Mouse (Mus musculus) olfactory bulb, adult 2 months (tissue): ENCODE data around the gene Reps1. TPM values are rescaled to one million over a fixed set of nuclear protein-coding genes. Genes with fewer than 3 reads are reported as not detected.

ENCODE experiments used
- H3K27ac ChIP-seq: fragments of 200-500 bp; 2 replicates; pipeline ENCODE4 v1.5.1; 2012; ENCODE audit warnings: low read depth, low read length; ENCODE audit not compliant: insufficient read depth
- H3K4me1 ChIP-seq: fragments of 200-500 bp; 2 replicates; pipeline ENCODE4 v1.6.1; 2012; ENCODE audit warnings: low read length; ENCODE audit not compliant: control insufficient read depth, insufficient read depth
- H3K4me3 ChIP-seq: fragments of 200-500 bp; 2 replicates; pipeline ENCODE4 v1.5.1; 2012; ENCODE audit warnings: mild to moderate bottlenecking, low read depth, low read length, moderate library complexity; ENCODE audit not compliant: insufficient read depth
- CTCF ChIP-seq: fragments of 200-500 bp; IDR thresholded peaks from 2 replicates; pipeline ENCODE4 v1.5.1; 2012; ENCODE audit warnings: low read depth, mild to moderate bottlenecking, low read length, moderate library complexity; ENCODE audit not compliant: insufficient read depth
- POLR2A ChIP-seq: fragments of 200-500 bp; IDR thresholded peaks from 2 replicates; pipeline ENCODE4 v1.6.1; 2012; ENCODE audit warnings: mild to moderate bottlenecking, low read depth, low read length, moderate library complexity; ENCODE audit not compliant: insufficient read depth
- WGBS: fragments of 180-500 bp; shearing (Covaris S2); methylation state at CpG from one replicate; pipeline ENCODE4 v1.1.7; 2018; 5-methylcytosine and 5-hydroxymethylcytosine counted together
- polyA plus RNA-seq: library from polyadenylated mRNA; stranded (reverse); fragments of >200 nt; gene quantifications from 2 replicates; pipeline ENCODE4 v1.2.4, GENCODE M21; 2012; ENCODE audit warnings: low replicate concordance; ENCODE audit not compliant: missing spikeins, insufficient read depth, insufficient read length

Reps1 gene
- not detected in 2 replicates for polyA plus RNA-seq

DNA sequence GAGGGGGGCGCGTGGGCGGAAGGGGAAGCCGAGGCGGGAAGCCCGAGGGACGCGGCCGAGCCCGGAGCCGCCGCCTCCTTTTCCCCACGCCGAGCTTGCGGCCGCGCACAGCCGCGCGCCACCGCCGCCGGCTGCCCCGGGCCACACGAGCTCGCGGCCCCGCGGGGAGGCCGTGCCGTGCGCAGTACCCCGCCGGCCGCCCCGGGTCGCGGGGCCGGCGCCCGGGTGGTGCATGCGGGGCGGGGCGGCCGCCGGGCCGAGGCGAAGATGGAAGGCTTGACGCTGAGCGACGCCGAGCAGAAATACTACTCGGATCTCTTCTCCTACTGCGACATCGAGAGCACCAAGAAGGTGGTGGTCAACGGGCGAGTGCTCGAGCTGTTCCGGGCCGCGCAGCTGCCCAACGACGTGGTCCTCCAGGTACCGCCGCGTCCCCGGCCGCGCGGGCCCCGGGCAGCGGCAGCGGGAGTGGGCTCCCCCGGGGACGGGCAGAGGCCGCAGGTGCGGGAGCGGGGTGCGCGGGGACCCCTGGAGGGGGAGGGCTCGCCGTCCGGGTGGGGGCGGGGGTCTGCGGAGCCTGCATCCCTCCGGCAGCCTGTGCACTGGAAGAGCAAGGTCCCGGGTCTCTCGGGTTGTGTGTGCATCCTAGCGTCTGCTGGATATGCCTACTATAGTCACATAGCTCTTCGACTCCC is at the start of gene Reps1:
Gene Reps1 (plus strand): TSS at position 166 of the 695 bp plus-strand sequence.
- under 1% methylated on average over 88 of the region's 90 CpGs for WGBS
- TF ChIP-seq CTCF = no peak
- TF ChIP-seq POLR2A = no peak; the same call in 1 of the 2 replicates
- H3K27ac ChIP-seq = 0 out of 2 replicates have a peak within 1 kb of the TSS, but pooled peaks have one; percentile 24
- peaks cover 7% of the 10 kb centered on the region for H3K4me1 ChIP-seq
- peak within 1 kb of the TSS; percentile 91 for H3K4me3 ChIP-seq

GRCm38 (mm10) chr10:18006756-18007155 is 48.9 kb upstream of the Reps1 start:
- 96% methylated on average over 1 of the region's 1 CpGs for WGBS
- Histone ChIP-seq H3K27ac (no peak overlapping the region), H3K4me1 (no peaks in the 10 kb centered on the region), H3K4me3 (no peak overlapping the region)
- TF ChIP-seq CTCF (no peak), POLR2A (no peak)

- WGBS = 84% methylated on average over 3 of the region's 3 CpGs
- TF ChIP-seq CTCF (no peak), POLR2A (no peak)
- Histone ChIP-seq H3K4me1 (no peaks in the 10 kb centered on the region), H3K4me3 (no peak overlapping the region), H3K27ac (no peak overlapping the region)
These were observed 48.4 kb upstream of the Reps1 start for GRCm38 (mm10) chr10:18007243-18007642.

- Histone ChIP-seq H3K27ac (no peak overlapping the region), H3K4me3 (no peak overlapping the region), H3K4me1 (no peaks in the 10 kb centered on the region)
- no peak for TF ChIP-seq CTCF
- no peak for TF ChIP-seq POLR2A
These were observed 47.5 kb upstream of the Reps1 start for GRCm38 (mm10) chr10:18008118-18008517.

DNA sequence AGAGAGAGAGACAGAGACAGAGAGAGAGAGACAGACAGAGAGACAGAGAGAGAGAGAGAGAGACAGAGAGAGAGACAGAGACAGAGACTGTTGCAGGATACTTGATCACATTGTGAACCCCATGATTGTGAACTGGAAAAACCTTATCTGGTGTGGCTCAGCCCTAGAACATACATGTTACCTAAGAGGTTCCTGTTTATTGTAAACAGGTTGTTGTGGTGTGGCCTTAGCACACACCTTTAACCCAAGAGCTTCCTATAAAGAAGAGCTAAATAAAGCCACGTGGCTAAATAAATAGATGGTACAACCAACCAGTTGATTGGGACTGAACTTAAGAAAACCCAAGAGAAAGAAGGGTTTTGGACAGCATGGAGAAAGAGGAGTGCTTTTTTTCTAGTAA is 45.9 kb upstream of the Reps1 start:
- TF ChIP-seq POLR2A (no peak), CTCF (no peak)
- Histone ChIP-seq H3K27ac (no peak overlapping the region), H3K4me3 (no peak overlapping the region), H3K4me1 (no peaks in the 10 kb centered on the region)
- WGBS = 95% methylated on average over 1 of the region's 1 CpGs

DNA sequence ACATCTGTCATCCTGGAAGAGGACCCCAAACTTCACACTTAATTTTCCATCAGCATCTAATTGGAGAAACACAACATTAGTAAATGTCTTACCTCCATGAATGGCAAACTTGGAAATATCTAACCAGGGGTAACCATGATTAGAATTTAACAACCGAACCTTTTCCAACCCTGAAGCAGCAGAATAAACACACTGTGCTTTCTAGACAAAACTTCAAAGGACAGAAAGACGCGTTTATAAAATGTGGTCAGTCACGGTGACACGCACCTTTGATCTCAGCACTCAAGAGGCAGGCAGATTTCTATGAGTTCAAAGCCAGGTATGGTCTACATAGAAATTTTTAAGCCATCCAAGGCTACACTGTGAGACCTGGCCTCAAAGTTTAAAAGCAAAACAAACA is 43.9 kb upstream of the Reps1 start:
- Histone ChIP-seq H3K4me3 (no peak overlapping the region), H3K4me1 (no peaks in the 10 kb centered on the region), H3K27ac (no peak overlapping the region)
- WGBS = 88% methylated on average over 5 of the region's 5 CpGs
- TF ChIP-seq CTCF = no peak
- TF ChIP-seq POLR2A = no peak

- Histone ChIP-seq H3K4me3 (no peak overlapping the region), H3K27ac (no peak overlapping the region), H3K4me1 (peaks cover 5% of the 10 kb centered on the region; the same call in 1 of the 2 replicates)
- WGBS = 53% methylated on average over 7 of the region's 7 CpGs
- no peak for TF ChIP-seq CTCF
- TF ChIP-seq POLR2A = no peak
These were observed 35.2 kb upstream of the Reps1 start for GRCm38 (mm10) chr10:18020443-18020842.

- Histone ChIP-seq H3K4me3 (no peak overlapping the region), H3K4me1 (peaks cover 5% of the 10 kb centered on the region; the same call in 1 of the 2 replicates), H3K27ac (no peak overlapping the region)
- WGBS = 82% methylated on average over 1 of the region's 1 CpGs
- TF ChIP-seq POLR2A (no peak), CTCF (no peak)
These were observed 34.8 kb upstream of the Reps1 start for GRCm38 (mm10) chr10:18020846-18021245.

- Histone ChIP-seq H3K4me3 (peak overlapping the region; percentile 66), H3K27ac (no peak overlapping the region), H3K4me1 (peaks cover 5% of the 10 kb centered on the region; the same call in 1 of the 2 replicates)
- no peak for TF ChIP-seq POLR2A
- no peak for TF ChIP-seq CTCF
- 30% methylated on average over 14 of the region's 14 CpGs for WGBS
These were observed 33.9 kb upstream of the Reps1 start for GRCm38 (mm10) chr10:18021576-18022311.
